ENCODE assay signal across 8 mouse cellular contexts in the genomic region with DNA sequence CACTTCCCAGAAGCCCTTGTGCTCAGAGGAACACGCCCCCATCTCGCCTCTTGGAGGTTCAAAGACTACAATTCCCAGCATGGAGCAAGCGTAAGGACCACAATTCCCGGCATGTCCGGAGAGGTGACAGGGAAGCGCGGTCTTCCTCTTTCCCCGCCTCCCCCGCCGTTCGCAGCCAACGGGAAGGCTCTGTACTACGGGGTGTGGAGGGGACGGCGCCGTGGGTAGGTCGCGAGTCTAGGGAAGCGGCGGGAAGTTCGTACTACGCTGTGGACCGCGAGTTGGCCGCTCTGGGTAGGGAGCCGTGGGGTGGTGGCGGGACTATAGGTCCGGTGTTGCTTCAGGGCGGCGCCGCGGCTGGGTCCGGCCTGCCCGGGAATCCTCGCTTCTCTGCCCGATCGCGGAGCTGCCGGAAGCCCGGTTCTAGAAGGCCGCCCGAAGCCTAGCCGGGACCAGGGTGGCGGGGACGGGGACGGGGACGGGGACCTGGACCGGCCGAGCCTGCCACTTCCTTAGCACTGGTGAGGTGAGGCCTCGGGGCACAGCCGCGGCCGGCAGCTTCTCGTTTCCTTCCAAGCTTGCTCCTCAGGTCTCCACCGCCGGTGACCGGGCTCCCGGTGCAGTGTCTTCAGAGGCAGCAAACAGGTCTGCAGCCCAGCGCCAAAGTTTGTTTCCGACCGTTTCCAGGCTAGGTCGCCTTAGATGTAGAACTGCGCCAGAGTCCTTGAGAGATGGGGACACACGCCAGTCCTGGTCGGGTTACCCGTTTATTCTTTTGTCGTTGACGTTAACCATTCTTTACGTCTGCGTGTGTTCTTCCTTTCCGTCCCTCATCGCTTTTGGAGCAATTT. TPM values are rescaled to one million over a fixed set of nuclear protein-coding genes. Genes with fewer than 3 reads are reported as not detected.
A peak's percentile ranks its signal among the peaks of the same experiment; 100 is the strongest.
DNase-seq lines count a peak whose midpoint lies in the region; ATAC-seq lines count a peak whose summit lies in the region.

A gene (plus strand): TSS at position 164 of the 851 bp plus-strand sequence.

- no peaks in the 10 kb centered on the region for H3K9me3 ChIP-seq in hindbrain, embryonic 12.5 days (replicated peaks)

- under 1% methylated on average over 72 of the region's 72 CpGs for WGBS in hindbrain, embryonic 12.5 days

- ATAC-seq in hindbrain, embryonic 12.5 days (ENCODE audit: low FRiP score), result peak; percentile 99

- H3K4me1 ChIP-seq in hindbrain, embryonic 12.5 days, result peaks cover 9% of the 10 kb centered on the region

- no peaks in the 10 kb centered on the region for H3K36me3 ChIP-seq in hindbrain, embryonic 12.5 days

- DNase-seq in NIH3T3 (ENCODE audit: low read depth), result peak; percentile 97
- DNase-seq in cerebellum, postnatal 10 days, result peak; percentile 97 to 99
- DNase-seq in frontal cortex, postnatal 10 days (ENCODE audit: low spot score in 2 of 2), result peak; percentile 94 to 97
- DNase-seq in layer of hippocampus, postnatal 14 days (ENCODE audit: low spot score in 2 of 2), result peak; percentile 93 to 99
- DNase-seq in lung, postnatal 14 days, result peak; percentile 94
- peak; percentile 93 for DNase-seq in retina, adult 2 months (ENCODE audit: low read depth, low spot score)
- peak; percentile 88 to 93 for DNase-seq in thymus, postnatal 36 days

- H3K9ac ChIP-seq in hindbrain, embryonic 12.5 days, result peak within 1 kb of the TSS; percentile 79

- no peaks in the 10 kb centered on the region for H3K27me3 ChIP-seq in hindbrain, embryonic 12.5 days

- H3K4me3 ChIP-seq in hindbrain, embryonic 12.5 days, result peak within 1 kb of the TSS; percentile 93

- 0 out of 2 replicates have a peak within 1 kb of the TSS, but pooled peaks have one; percentile 23 for H3K27ac ChIP-seq in hindbrain, embryonic 12.5 days

- H3K4me2 ChIP-seq in hindbrain, embryonic 12.5 days (replicated peaks), result peak within 1 kb of the TSS; percentile 92

RNA-seq across cellular contexts. Expression of the gene that starts here (rescaled TPM):
- 60.7 and 61.3 TPM in 2 replicates for polyA plus RNA-seq in hindbrain, embryonic 12.5 days (2016; fragmentation: Nextera tagmentation; extraction: Ambion mirVana)
- 10 to 100 TPM; 15.6 to 15.8 TPM for total RNA-seq in layer of hippocampus, postnatal 14 days (2021)

Comparison
In these comparisons a context has a peak if more than half of its experiments do, and no peak if none do; other contexts are left out.
1. Peak in every context shown above with its lines: DNase-seq, ATAC-seq, H3K4me3 ChIP-seq and H3K27ac ChIP-seq.